Mouse (Mus musculus) CH12.LX (cell line): ENCODE results near the gene Rab33b.
"Not testable (repeated sequence)": the region's sequence is repeated elsewhere in the genome, so short reads cannot be mapped to it uniquely, and the experiment has no call there.

Source experiments
- BHLHE40 ChIP-seq: IDR thresholded peaks from 2 replicates; pipeline ENCODE4 v1.6.1; 2011; ENCODE audit warnings: mild to moderate bottlenecking, low read depth, low read length, improper control_type of control experiment
- CTCF ChIP-seq, 2 experiments: IDR thresholded peaks in 1 of 2; conservative IDR thresholded peaks in 1 of 2; 2 replicates each; pipeline ENCODE4 v1.5.1; 2011 to 2012; ENCODE audit warnings: low read depth in 2 of 2, low read length in 2 of 2, improper control_type of control experiment in 1 of 2, inconsistent platforms in 1 of 2, mild to moderate bottlenecking in 1 of 2, moderate library complexity in 1 of 2
- EP300 ChIP-seq: IDR thresholded peaks from 2 replicates; pipeline ENCODE4 v1.6.1; 2011; ENCODE audit warnings: low read length, improper control_type of control experiment
- JUN ChIP-seq: IDR thresholded peaks from 2 replicates; pipeline ENCODE4 v1.6.1; 2011; ENCODE audit warnings: low read depth, mild to moderate bottlenecking, low read length, improper control_type of control experiment, moderate library complexity; ENCODE audit not compliant: insufficient read depth
- NRF1 ChIP-seq: IDR thresholded peaks from 2 replicates; pipeline ENCODE4 v1.6.1; 2014; ENCODE audit warnings: low read depth, mild to moderate bottlenecking, inconsistent platforms, low read length, improper control_type of control experiment, moderate library complexity
- PAX5 ChIP-seq: IDR thresholded peaks from 2 replicates; pipeline ENCODE4 v1.6.1; 2012; ENCODE audit warnings: low read length, inconsistent platforms, mixed read lengths
- RCOR1 ChIP-seq: conservative IDR thresholded peaks from 2 replicates; pipeline ENCODE4 v1.6.1; 2012; ENCODE audit warnings: low read depth, mild to moderate bottlenecking, inconsistent platforms, low read length, improper control_type of control experiment
- TCF12 ChIP-seq: IDR thresholded peaks from 2 replicates; pipeline ENCODE4 v1.6.1; 2014; ENCODE audit warnings: low read depth, mild to moderate bottlenecking, inconsistent platforms, low read length, improper control_type of control experiment
- UBTF ChIP-seq: IDR thresholded peaks from 2 replicates; pipeline ENCODE4 v1.6.1; 2012; ENCODE audit warnings: low read depth, mild to moderate bottlenecking, inconsistent platforms, low read length, improper control_type of control experiment, moderate library complexity
- ZKSCAN1 ChIP-seq: IDR thresholded peaks from 2 replicates; pipeline ENCODE4 v1.6.1; 2012; ENCODE audit warnings: low read depth, inconsistent platforms, low read length, improper control_type of control experiment, borderline replicate concordance

DNA sequence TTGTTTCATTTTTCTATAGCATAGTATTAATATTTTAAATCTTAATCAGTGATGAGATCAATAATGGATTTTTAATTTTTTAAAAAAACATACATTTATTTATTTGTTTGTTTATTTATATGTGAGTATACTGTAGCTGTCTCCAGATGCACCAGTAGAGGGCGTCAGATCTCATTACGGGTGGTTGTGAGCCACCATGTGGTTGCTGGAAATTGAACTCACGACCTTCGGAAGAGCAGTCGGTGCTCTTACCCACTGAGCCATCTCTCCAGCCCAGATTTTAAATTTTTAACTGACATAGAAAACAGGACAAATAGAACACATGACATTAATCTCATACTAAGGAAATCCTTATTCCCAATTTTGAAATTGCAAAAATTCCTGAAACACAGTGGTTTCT lies 49.4 kb upstream of the Rab33b start:
- TF ChIP-seq RCOR1, TCF12, UBTF, JUN, EP300, NRF1, BHLHE40, PAX5, ZKSCAN1: not testable (repeated sequence)
- peak in 1 of 2 experiments; percentile 12; a peak in 1 of 4 replicates for TF ChIP-seq CTCF (conservative IDR thresholded peaks at IDR 0.05 in 1 of 2, IDR thresholded peaks at IDR 0.05 in 1 of 2; ENCODE audit: low read depth in 2 of 2, low read length in 2 of 2)
